Mouse (Mus musculus) spleen, embryonic (tissue): ENCODE results near the gene Il17c.

Experiments used
- CTCF ChIA-PET: fragments of 350-600 bp; sonication (Branson Sonifier 250); formaldehyde crosslinking; loops from one replicate; lab custom pipeline; 2022; lab: Charles Lee

Il17c gene

GRCm38 (mm10) chr8:122421376-122422070 lies at the start of gene Il17c:
TSS of gene Il17c (plus strand) at chr8:122422020.
- CTCF ChIA-PET = no interaction called here

GRCm38 (mm10) chr8:122375320-122375719 lies 46.5 kb upstream of the Il17c start:
- CTCF ChIA-PET = interaction anchor here (0.7 kb wide), 2 partner anchors 83 to 970 kb away, joined by 5 to 6 read pairs; no protein-coding TSS in a partner anchor

- CTCF ChIA-PET = interaction anchor here (0.6 to 0.7 kb wide), 5 partner anchors 15 to 969 kb away, joined by 3 to 11 read pairs (median 5); no protein-coding TSS in a partner anchor
These were observed 46.0 kb upstream of the Il17c start for GRCm38 (mm10) chr8:122375751-122376364.

GRCm38 (mm10) chr8:122376365-122377231 lies 45.2 kb upstream of the Il17c start, which contains the start of gene Zc3h18:
TSS of gene Zc3h18 (plus strand) at chr8:122376609.
- CTCF ChIA-PET = interaction anchor here (0.6 to 0.7 kb wide), 3 partner anchors 16 to 451 kb away, joined by 3 to 11 read pairs (median 4); no protein-coding TSS in a partner anchor

GRCm38 (mm10) chr8:122383039-122383438 lies 38.8 kb upstream of the Il17c start:
- CTCF ChIA-PET = no interaction called here

GRCm38 (mm10) chr8:122389357-122389756 lies 32.5 kb upstream of the Il17c start:
- CTCF ChIA-PET = no interaction called here

GRCm38 (mm10) chr8:122390758-122391157 lies 31.1 kb upstream of the Il17c start:
- CTCF ChIA-PET = no interaction called here

- CTCF ChIA-PET = no interaction called here
These were observed 28.1 kb upstream of the Il17c start for GRCm38 (mm10) chr8:122393717-122394116.

GRCm38 (mm10) chr8:122395291-122395690 lies 26.5 kb upstream of the Il17c start:
- CTCF ChIA-PET = interaction anchor here (1.0 kb wide), 1 partner anchor 14 kb away, joined by 3 read pairs; no protein-coding TSS in a partner anchor

GRCm38 (mm10) chr8:122398186-122398585 lies 23.6 kb upstream of the Il17c start:
- CTCF ChIA-PET = no interaction called here

GRCm38 (mm10) chr8:122405146-122405805 lies 16.5 kb upstream of the Il17c start:
- CTCF ChIA-PET = no interaction called here

- CTCF ChIA-PET = interaction anchor here (0.6 kb wide), 1 partner anchor 9 kb away, joined by 6 read pairs; no protein-coding TSS in a partner anchor
These were observed 14.1 kb upstream of the Il17c start for GRCm38 (mm10) chr8:122407678-122408077.

- CTCF ChIA-PET = no interaction called here
These were observed 7.5 kb upstream of the Il17c start for GRCm38 (mm10) chr8:122414311-122414710.

GRCm38 (mm10) chr8:122415554-122415953 lies 6.3 kb upstream of the Il17c start:
- CTCF ChIA-PET = no interaction called here

- CTCF ChIA-PET = no interaction called here
These were observed 1.8 kb upstream of the Il17c start for GRCm38 (mm10) chr8:122419881-122420555.

- CTCF ChIA-PET = no interaction called here
These were observed 1.4 kb downstream of the Il17c start for GRCm38 (mm10) chr8:122423217-122423616.

GRCm38 (mm10) chr8:122423659-122424058 lies 1.8 kb downstream of the Il17c start:
- CTCF ChIA-PET = no interaction called here

GRCm38 (mm10) chr8:122426145-122426544 lies 4.3 kb downstream of the Il17c start:
- CTCF ChIA-PET = no interaction called here

- CTCF ChIA-PET = no interaction called here
These were observed 5.8 kb downstream of the Il17c start for GRCm38 (mm10) chr8:122427607-122428006.

- CTCF ChIA-PET = no interaction called here
These were observed 6.3 kb downstream of the Il17c start for GRCm38 (mm10) chr8:122428163-122428562.
